Mouse (Mus musculus): ENCODE results near the gene Edc4.

Gene Edc4

DNA sequence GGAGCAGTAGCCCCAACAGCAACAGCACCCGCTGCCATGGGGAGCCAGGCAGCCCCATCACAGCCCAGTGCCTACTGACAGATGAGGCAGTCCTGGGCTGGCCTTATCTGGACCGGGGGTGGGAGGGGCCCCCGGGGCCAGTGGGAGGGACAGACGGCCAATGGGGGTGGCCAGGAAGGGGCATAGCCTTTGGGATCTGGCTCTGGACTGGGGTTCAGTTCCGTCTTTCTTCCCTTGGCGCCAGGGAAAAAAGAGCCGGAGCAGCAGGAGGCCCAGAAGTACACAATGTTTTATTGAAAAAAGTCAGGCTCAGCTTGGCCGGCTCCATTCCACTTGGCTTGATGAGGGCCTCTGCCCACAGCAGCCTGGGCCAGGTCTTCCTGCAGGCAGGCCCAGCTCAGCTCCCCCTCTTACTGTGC lies 62.6 kb downstream of the Edc4 start, which contains the start of gene Lcat:
Gene Lcat, minus strand, starts transcription at position 62 of the 419 bp plus-strand sequence.
- no peak for DNase-seq

Data from B cell, adult 2 months (primary cell).